Mouse (Mus musculus) MEL (cell line): ENCODE measurements around the gene Unc13b. TPM values are rescaled to one million over a fixed set of nuclear protein-coding genes. Genes with fewer than 3 reads are reported as not detected.

Experiments used
- DNase-seq: peaks from one replicate; pipeline ENCODE4 v3.0.0; 2011; ENCODE audit warnings: low read depth, low spot score
- H3K27ac ChIP-seq: 2 replicates; pipeline ENCODE4 v1.5.1; 2012; ENCODE audit warnings: low read depth, mild to moderate bottlenecking, control low read depth, low read length, moderate library complexity; ENCODE audit not compliant: control insufficient read depth
- H3K27me3 ChIP-seq, 2 experiments: fragments of 150-350 bp in 1 of 2; sonication (generic) in 1 of 2; 2 replicates each; pipeline ENCODE4 v1.6.1; 2012; ENCODE audit warnings: low read length in 2 of 2, mild to moderate bottlenecking in 2 of 2, improper control_type of control experiment in 1 of 2, moderate library complexity in 1 of 2; ENCODE audit not compliant: insufficient read depth in 2 of 2, control insufficient read depth in 1 of 2
- H3K36me3 ChIP-seq, 2 experiments: 2 replicates each; pipeline ENCODE4 v1.6.1; 2012 to 2014; ENCODE audit warnings: low read length in 2 of 2, improper control_type of control experiment in 1 of 2, inconsistent platforms in 1 of 2, mild to moderate bottlenecking in 1 of 2; ENCODE audit not compliant: insufficient read depth in 2 of 2, control insufficient read depth in 1 of 2
- H3K4me1 ChIP-seq, 2 experiments: fragments of 150-350 bp in 1 of 2; sonication (generic) in 1 of 2; 2 replicates each; pipeline ENCODE4 v1.6.1; 2012; ENCODE audit warnings: low read length in 2 of 2, improper control_type of control experiment in 1 of 2, mild to moderate bottlenecking in 1 of 2; ENCODE audit not compliant: insufficient read depth in 2 of 2, control insufficient read depth in 1 of 2
- H3K4me3 ChIP-seq, 2 experiments: fragments of 150-350 bp in 1 of 2; sonication (generic) in 1 of 2; 2 replicates each; pipeline ENCODE4 v1.5.1; 2012; ENCODE audit warnings: low read depth in 2 of 2, low read length in 2 of 2, mild to moderate bottlenecking in 2 of 2, moderate library complexity in 2 of 2, control low read depth in 1 of 2, improper control_type of control experiment in 1 of 2; ENCODE audit not compliant: control insufficient read depth in 1 of 2, insufficient read depth in 1 of 2
- H3K79me2 ChIP-seq: 2 replicates; pipeline ENCODE4 v1.6.1; 2012; ENCODE audit warnings: mild to moderate bottlenecking, low read length, moderate library complexity; ENCODE audit not compliant: control insufficient read depth, poor library complexity, insufficient read depth
- H3K9ac ChIP-seq: 2 replicates; pipeline ENCODE4 v1.6.1; 2012; ENCODE audit warnings: low read depth, mild to moderate bottlenecking, control low read depth, low read length, moderate library complexity; ENCODE audit not compliant: control insufficient read depth, poor library complexity, severe bottlenecking
- H3K9me3 ChIP-seq: fragments of 150-350 bp; sonication (generic); replicated peaks from 2 replicates; pipeline ENCODE4 v1.6.1; 2012; ENCODE audit warnings: mild to moderate bottlenecking, low read length, improper control_type of control experiment, moderate library complexity; ENCODE audit not compliant: insufficient read depth
- BHLHE40 ChIP-seq: IDR thresholded peaks from 2 replicates; pipeline ENCODE4 v1.6.1; 2012; ENCODE audit warnings: low read depth, mild to moderate bottlenecking, inconsistent platforms, low read length, improper control_type of control experiment, borderline replicate concordance
- CHD1 ChIP-seq: IDR thresholded peaks from 2 replicates; pipeline ENCODE4 v1.6.1; 2012; ENCODE audit warnings: low read depth, mild to moderate bottlenecking, inconsistent platforms, low read length, improper control_type of control experiment
- CHD2 ChIP-seq: IDR thresholded peaks from 2 replicates; pipeline ENCODE4 v1.6.1; 2011; ENCODE audit warnings: low read length, improper control_type of control experiment
- CTCF ChIP-seq, 3 experiments: IDR thresholded peaks in 2 of 3; conservative IDR thresholded peaks in 1 of 3; 2 replicates each; pipeline ENCODE4 v1.5.1; 2011 to 2012; ENCODE audit warnings: low read length in 3 of 3, low read depth in 2 of 3, mild to moderate bottlenecking in 2 of 3, improper control_type of control experiment in 1 of 3, inconsistent platforms in 1 of 3, mixed read lengths in 1 of 3, moderate library complexity in 1 of 3; ENCODE audit not compliant: control insufficient read depth in 1 of 3, insufficient read depth in 1 of 3, poor library complexity in 1 of 3, severe bottlenecking in 1 of 3
- E2F4 ChIP-seq: IDR thresholded peaks from 2 replicates; pipeline ENCODE4 v1.6.1; 2011; ENCODE audit warnings: low read depth, low read length, improper control_type of control experiment, borderline replicate concordance
- ELF1 ChIP-seq: IDR thresholded peaks from 2 replicates; pipeline ENCODE4 v1.6.1; 2014; ENCODE audit warnings: low read depth, mild to moderate bottlenecking, inconsistent platforms, low read length, improper control_type of control experiment, moderate library complexity
- HCFC1 ChIP-seq: IDR thresholded peaks from 2 replicates; pipeline ENCODE4 v1.6.1; 2012; ENCODE audit warnings: low read depth, mild to moderate bottlenecking, inconsistent platforms, low read length, improper control_type of control experiment, moderate library complexity
- KAT2A ChIP-seq: conservative IDR thresholded peaks from 2 replicates; pipeline ENCODE4 v1.6.1; 2012; ENCODE audit warnings: low read depth, low read length, improper control_type of control experiment, inconsistent platforms
- MAZ ChIP-seq: IDR thresholded peaks from 2 replicates; pipeline ENCODE4 v1.6.1; 2012; ENCODE audit warnings: low read depth, mild to moderate bottlenecking, inconsistent platforms, low read length, improper control_type of control experiment
- MEF2A ChIP-seq: IDR thresholded peaks from 2 replicates; pipeline ENCODE4 v1.6.1; 2014; ENCODE audit warnings: low read depth, mild to moderate bottlenecking, inconsistent platforms, low read length, improper control_type of control experiment; ENCODE audit not compliant: poor library complexity, insufficient replicate concordance, severe bottlenecking; ENCODE audit errors: extremely low read depth
- MXI1 ChIP-seq: IDR thresholded peaks from 2 replicates; pipeline ENCODE4 v1.6.1; 2011; ENCODE audit warnings: mild to moderate bottlenecking, low read depth, low read length, improper control_type of control experiment
- MYB ChIP-seq: IDR thresholded peaks from 2 replicates; pipeline ENCODE4 v1.6.1; 2011; ENCODE audit warnings: mild to moderate bottlenecking, low read depth, low read length, improper control_type of control experiment
- MYC ChIP-seq: IDR thresholded peaks from 2 replicates; pipeline ENCODE4 v1.6.1; 2011; ENCODE audit warnings: low read depth, mild to moderate bottlenecking, low read length, improper control_type of control experiment, moderate library complexity
- NELFE ChIP-seq: IDR thresholded peaks from 2 replicates; pipeline ENCODE4 v1.6.1; 2011; ENCODE audit warnings: low read depth, low read length, improper control_type of control experiment
- NRF1 ChIP-seq: IDR thresholded peaks from 2 replicates; pipeline ENCODE4 v1.6.1; 2014; ENCODE audit warnings: low read depth, mild to moderate bottlenecking, inconsistent platforms, low read length, improper control_type of control experiment, moderate library complexity; ENCODE audit not compliant: poor library complexity, insufficient read depth, severe bottlenecking
- POLR2A ChIP-seq, 2 experiments: IDR thresholded peaks; 2 replicates each; pipeline ENCODE4 v1.6.1; 2011 to 2012; ENCODE audit warnings: low read length in 2 of 2, mild to moderate bottlenecking in 2 of 2, control low read depth in 1 of 2, improper control_type of control experiment in 1 of 2, low read depth in 1 of 2, moderate library complexity in 1 of 2; ENCODE audit not compliant: control insufficient read depth in 1 of 2, insufficient read depth in 1 of 2, poor library complexity in 1 of 2
- POLR2AphosphoS2 ChIP-seq: IDR thresholded peaks from 2 replicates; pipeline ENCODE4 v1.6.1; 2011; ENCODE audit warnings: low read length, improper control_type of control experiment
- POLR2AphosphoS5 ChIP-seq: IDR thresholded peaks from 2 replicates; pipeline ENCODE4 v1.6.1; 2012; ENCODE audit warnings: low read depth, borderline replicate concordance, mild to moderate bottlenecking, inconsistent platforms, low read length, moderate library complexity, mixed read lengths
- RAD21 ChIP-seq: IDR thresholded peaks from 2 replicates; pipeline ENCODE4 v1.6.1; 2011; ENCODE audit warnings: mild to moderate bottlenecking, low read depth, low read length, improper control_type of control experiment
- SIN3A ChIP-seq: IDR thresholded peaks from 2 replicates; pipeline ENCODE4 v1.6.1; 2012; ENCODE audit warnings: low read length, improper control_type of control experiment, inconsistent platforms
- SMC3 ChIP-seq: IDR thresholded peaks from 2 replicates; pipeline ENCODE4 v1.6.1; 2011; ENCODE audit warnings: low read depth, low read length, improper control_type of control experiment
- TCF12 ChIP-seq: IDR thresholded peaks from 2 replicates; pipeline ENCODE4 v1.6.1; 2014; ENCODE audit warnings: low read depth, mild to moderate bottlenecking, inconsistent platforms, low read length, improper control_type of control experiment, moderate library complexity
- USF2 ChIP-seq, 2 experiments: IDR thresholded peaks; 2 replicates each; pipeline ENCODE4 v1.6.1; 2011 to 2012; ENCODE audit warnings: improper control_type of control experiment in 2 of 2, low read length in 2 of 2, borderline replicate concordance in 1 of 2, inconsistent platforms in 1 of 2, low read depth in 1 of 2, mild to moderate bottlenecking in 1 of 2; ENCODE audit not compliant: insufficient read depth in 1 of 2
- ZKSCAN1 ChIP-seq: IDR thresholded peaks from 2 replicates; pipeline ENCODE4 v1.6.1; 2012; ENCODE audit warnings: low read depth, mild to moderate bottlenecking, inconsistent platforms, low read length, improper control_type of control experiment, moderate library complexity
- ZNF384 ChIP-seq: IDR thresholded peaks from 2 replicates; pipeline ENCODE4 v1.6.1; 2012; ENCODE audit warnings: low read depth, mild to moderate bottlenecking, inconsistent platforms, low read length, improper control_type of control experiment
- polyA plus RNA-seq, 2 experiments: library from polyadenylated mRNA; stranded (reverse) in 1 of 2; unstranded in 1 of 2; fragments of >175 nt in 1 of 2; fragments of >200 nt in 1 of 2; gene quantifications; 2 replicates each; pipeline versions ENCODE4 v1.2.1 to v1.2.4; 2012; ENCODE audit warnings: low replicate concordance in 2 of 2, low read depth in 1 of 2; ENCODE audit not compliant: insufficient read length in 2 of 2, insufficient read depth in 1 of 2, missing spikeins in 1 of 2
- total RNA-seq: library from RNA; depleted of rRNA; stranded (reverse); fragments of 300-350 nt; gene quantifications from 2 replicates; pipeline ENCODE4 v1.2.3, GENCODE M21; 2012

Gene Unc13b
- total and polyA plus RNA-seq, 3 experiments = 5.4 to 9.6 TPM; not detected in 1

DNA sequence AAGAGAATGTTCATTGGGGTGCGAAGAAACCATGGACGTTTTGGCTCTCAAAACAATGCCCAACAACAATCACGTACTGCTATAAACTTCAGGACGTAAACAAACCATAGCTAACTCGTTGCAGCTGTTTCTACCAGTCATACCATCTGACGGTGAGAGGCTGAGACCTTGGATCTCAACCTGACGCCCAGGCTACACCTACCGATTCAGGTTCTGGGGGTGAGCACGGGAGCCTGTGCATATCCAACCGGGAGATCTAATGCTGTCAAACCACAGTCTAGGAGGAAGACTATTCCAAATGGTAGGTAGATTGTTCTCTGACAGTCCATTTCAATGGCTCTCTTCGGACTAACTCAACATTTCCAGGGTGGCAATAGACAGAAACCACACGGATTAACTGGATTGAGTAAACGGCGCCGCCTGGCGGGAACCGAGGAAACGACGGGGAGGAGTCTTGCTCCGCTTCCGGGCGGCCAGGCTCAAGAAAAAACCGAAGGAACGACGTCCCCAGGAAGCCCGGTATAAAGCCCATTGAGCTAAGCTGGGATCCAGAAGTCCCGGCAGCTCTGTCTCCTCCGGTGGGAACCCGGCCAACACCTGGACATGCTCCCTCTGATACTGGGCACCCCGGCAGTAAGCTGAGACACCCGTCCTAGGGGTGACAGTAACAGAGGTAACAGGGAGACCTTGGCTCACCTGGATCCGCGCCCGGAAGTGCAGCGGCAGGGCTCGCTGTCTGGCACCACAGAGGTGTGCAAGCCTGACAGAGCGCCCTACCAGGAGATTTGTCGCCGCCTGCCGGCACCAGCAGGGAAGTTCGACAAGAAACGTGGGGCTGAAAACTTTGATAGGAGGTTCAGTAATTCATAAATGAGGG is 33.4 kb upstream of the Unc13b start, which contains the start of gene Pigo (continued):
- TF ChIP-seq ZNF384 = peak; percentile 67; the same call in 1 of the 2 replicates
- TF ChIP-seq MYB = no peak
- peak; percentile 92 for TF ChIP-seq HCFC1
- TF ChIP-seq USF2 (IDR thresholded peaks at IDR 0.05; ENCODE audit: borderline replicate concordance in 1 of 2, insufficient read depth in 1 of 2, low read depth in 1 of 2, low read length in 2 of 2) = no peak
- TF ChIP-seq NELFE = peak; percentile 67
- TF ChIP-seq SMC3 = peak; percentile 52
- no peak for TF ChIP-seq MYC
- TF ChIP-seq E2F4 = no peak
- TF ChIP-seq ELF1 = peak; percentile 87
- no peak for TF ChIP-seq ZKSCAN1
- TF ChIP-seq POLR2AphosphoS2 = peak; percentile 92; the same call in 1 of the 2 replicates
- TF ChIP-seq KAT2A = no peak; the same call in 1 of the 2 replicates
- TF ChIP-seq MEF2A = no peak
- peak; percentile 34 for TF ChIP-seq RAD21
- TF ChIP-seq POLR2A (IDR thresholded peaks at IDR 0.05; ENCODE audit: control insufficient read depth in 1 of 2, insufficient read depth in 1 of 2, low read depth in 1 of 2, low read length in 2 of 2, poor library complexity in 1 of 2) = peak; percentile 78 to 93
- no peak for TF ChIP-seq CHD1
- peak; percentile 84; the same call in 1 of the 2 replicates for TF ChIP-seq SIN3A
- TF ChIP-seq NRF1 = no peak
- TF ChIP-seq, all 39 proteins: peak for 14

DNA sequence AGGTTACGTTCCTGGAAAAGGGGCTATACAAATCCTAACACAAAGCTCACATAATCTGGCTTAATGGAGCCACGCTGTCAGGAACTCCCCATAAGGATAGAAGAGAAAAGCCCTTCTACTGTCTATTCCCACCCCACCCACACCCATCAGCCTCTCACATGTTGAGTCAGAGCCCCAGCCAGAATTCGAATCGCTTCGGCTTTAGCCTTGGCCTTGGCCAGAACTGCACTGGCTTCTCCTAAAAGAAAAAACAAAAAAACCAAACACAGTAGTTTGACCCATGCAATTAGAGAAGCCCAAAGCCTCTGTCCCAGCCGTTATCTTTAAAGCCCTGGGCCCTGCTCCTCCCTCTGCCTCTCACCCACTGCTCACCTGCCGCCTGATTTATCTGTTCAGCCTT is 29.6 kb upstream of the Unc13b start:
- DNase-seq = no peak
- no peaks in the 10 kb centered on the region for H3K27me3 ChIP-seq
- peaks cover 1 to 7% of the 10 kb centered on the region in 2 experiments; a peak in 3 of 4 replicates for H3K36me3 ChIP-seq
- H3K27ac ChIP-seq = no peak overlapping the region
- H3K9ac ChIP-seq = no peak overlapping the region
- H3K79me2 ChIP-seq = peaks cover 25% of the 10 kb centered on the region
- TF ChIP-seq MXI1 = no peak
- no peak for TF ChIP-seq POLR2A (IDR thresholded peaks at IDR 0.05; ENCODE audit: control insufficient read depth in 1 of 2, insufficient read depth in 1 of 2, low read depth in 1 of 2, low read length in 2 of 2, poor library complexity in 1 of 2)
- no peak for TF ChIP-seq CTCF (IDR thresholded peaks at IDR 0.05 in 2 of 3, conservative IDR thresholded peaks at IDR 0.05 in 1 of 3; ENCODE audit: control insufficient read depth in 1 of 3, insufficient read depth in 1 of 3, low read depth in 2 of 3, low read length in 3 of 3, poor library complexity in 1 of 3, severe bottlenecking in 1 of 3)
- no peak for TF ChIP-seq CHD2
- no peak for TF ChIP-seq POLR2AphosphoS5
- TF ChIP-seq MEF2A = no peak
- no peak for TF ChIP-seq SIN3A
- no peak for TF ChIP-seq MAZ
- no peak for TF ChIP-seq BHLHE40
- TF ChIP-seq HCFC1 = no peak
- TF ChIP-seq ZKSCAN1 = no peak
- no peak for TF ChIP-seq TCF12
- H3K9me3 ChIP-seq = no peaks in the 10 kb centered on the region
- H3K4me1 ChIP-seq = peaks cover 4 to 18% of the 10 kb centered on the region in 2 experiments; a peak in 3 of 4 replicates
- H3K4me3 ChIP-seq = no peak overlapping the region
